Mouse (Mus musculus) CH12F3 (cell line): ENCODE results near the gene Cyb561.

ENCODE experiments used
- in situ Hi-C: fragments of 300-500 bp; cut with MboI; formaldehyde crosslinking; loops from 2 replicates; pipeline ENCODE4 v1.14.3; 2020; ENCODE audit warnings: low sequenced_read_pairs

The Cyb561 gene

GRCm38 (mm10) chr11:105953402-105953801, 266 bp upstream of the Cyb561 start:
- in situ Hi-C loops: no loop called here

- in situ Hi-C loops: no loop called here
Measured at GRCm38 (mm10) chr11:105952111-105952510, 1.0 kb downstream of the Cyb561 start.

DNA sequence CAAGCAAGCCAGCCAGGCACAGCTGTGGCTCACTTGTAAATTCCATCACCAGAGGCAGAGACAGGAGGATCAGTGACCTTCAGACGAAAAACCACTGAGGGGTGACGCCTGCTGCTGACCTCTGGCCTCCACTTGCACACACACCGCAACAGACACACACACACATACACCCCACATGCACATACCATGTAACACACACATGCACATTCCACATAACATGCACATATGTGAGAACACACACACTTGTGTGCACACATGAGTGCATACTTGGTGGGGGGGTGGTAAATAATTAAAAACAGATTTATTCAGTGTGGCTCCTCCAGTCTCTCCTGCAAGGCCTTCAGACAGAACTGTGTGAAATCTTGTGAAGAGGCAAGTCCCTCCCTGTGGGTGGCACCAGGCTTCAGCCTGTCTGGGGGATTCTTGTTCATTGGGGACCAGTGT, 1.5 kb downstream of the Cyb561 start:
- in situ Hi-C loops: no loop called here

DNA sequence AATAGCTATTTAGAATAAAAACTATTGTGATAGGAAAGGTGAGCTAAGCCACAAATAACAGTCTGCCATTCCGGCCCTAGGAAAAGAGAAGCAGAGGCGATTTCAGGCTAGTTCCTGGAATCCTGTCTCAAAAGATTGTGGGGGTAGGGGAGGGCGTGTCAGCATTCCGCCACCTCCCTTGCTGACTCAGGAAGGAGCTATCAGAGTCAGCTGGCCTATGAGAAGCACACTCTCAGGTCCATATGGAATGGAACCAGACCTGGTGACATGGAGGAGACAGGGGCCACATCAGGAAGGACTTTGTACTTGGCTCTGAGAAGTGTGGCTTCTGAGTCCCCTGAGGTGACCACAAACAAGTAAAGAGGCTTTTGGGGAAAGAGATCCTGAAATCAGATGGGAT, 2.6 kb downstream of the Cyb561 start:
- in situ Hi-C loops: no loop called here

DNA sequence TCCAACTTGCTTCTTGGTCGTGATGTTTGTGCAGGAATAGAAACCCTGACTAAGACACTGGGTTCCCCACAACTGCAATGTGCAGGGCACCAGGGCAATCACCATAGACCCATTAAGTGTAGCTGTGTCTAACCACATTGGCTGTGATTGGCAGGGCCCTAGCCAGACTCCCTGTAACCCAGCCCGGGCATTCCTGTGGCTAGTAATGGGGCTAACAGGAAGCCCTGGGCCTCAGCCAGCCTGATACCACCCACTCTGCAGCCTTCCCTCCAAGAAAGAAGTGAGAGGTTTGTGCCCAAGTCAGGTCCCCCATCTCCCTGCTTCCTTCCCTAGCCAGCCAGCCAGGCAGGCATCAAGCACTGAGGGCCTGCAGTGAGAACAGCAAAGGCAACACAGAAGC, 4.9 kb downstream of the Cyb561 start:
- in situ Hi-C loops: no loop called here

- in situ Hi-C loops: no loop called here
Measured at GRCm38 (mm10) chr11:105946694-105947154, 6.4 kb downstream of the Cyb561 start.

- in situ Hi-C loops: no loop called here
Measured at GRCm38 (mm10) chr11:105944770-105945672, 8.1 kb downstream of the Cyb561 start.

- in situ Hi-C loops: no loop called here
Measured at GRCm38 (mm10) chr11:105944126-105944621, 9.0 kb downstream of the Cyb561 start.

DNA sequence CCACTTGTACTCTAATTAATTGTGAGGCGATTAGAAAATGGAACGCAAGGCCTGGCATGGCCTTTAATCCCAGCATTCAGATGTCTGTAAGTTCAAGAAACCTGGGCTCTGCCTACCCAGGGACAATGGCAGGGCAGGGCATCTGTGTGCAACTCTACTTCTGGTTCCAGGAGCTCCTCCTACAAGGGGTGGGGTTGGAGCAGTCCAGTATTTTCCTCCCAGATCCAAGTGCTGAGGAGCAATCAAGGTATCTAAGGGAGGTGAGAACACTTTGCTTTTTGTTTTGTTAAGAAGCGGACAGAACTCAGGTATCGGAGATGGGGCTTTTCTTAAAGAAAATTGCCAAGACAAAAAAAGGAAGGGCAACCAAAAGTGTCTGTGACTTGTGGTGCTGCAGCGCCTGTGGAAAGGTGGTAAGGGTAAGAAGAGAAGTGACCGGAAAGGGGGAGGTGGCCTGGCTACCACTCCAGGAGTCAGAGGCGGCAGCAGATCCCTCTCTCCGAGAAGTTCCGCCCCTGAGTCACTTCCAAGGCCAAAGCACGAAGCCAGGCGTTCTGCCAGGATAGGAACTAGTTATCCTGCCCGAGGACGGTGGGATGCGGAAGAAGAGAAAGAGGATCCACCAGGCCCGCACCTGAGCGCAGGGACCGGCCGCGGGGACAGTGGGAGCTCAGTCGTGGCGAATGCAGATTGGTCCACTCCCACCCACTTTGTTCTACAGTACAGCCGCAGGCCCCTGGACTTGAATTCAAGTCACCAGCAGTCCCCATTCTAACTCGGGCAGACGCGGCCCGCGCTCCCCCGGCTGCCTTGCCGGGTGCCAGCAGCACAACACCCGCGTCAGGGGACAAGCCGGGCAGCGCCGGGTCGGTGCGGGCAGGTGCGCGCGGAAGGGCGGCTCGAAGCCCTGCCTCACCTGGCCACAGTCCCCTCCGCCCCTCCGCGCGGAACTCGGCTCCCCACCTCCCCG, 9.7 kb downstream of the Cyb561 start:
- in situ Hi-C loops: no loop called here

GRCm38 (mm10) chr11:105941973-105942372, 11.2 kb downstream of the Cyb561 start:
- in situ Hi-C loops: no loop called here

DNA sequence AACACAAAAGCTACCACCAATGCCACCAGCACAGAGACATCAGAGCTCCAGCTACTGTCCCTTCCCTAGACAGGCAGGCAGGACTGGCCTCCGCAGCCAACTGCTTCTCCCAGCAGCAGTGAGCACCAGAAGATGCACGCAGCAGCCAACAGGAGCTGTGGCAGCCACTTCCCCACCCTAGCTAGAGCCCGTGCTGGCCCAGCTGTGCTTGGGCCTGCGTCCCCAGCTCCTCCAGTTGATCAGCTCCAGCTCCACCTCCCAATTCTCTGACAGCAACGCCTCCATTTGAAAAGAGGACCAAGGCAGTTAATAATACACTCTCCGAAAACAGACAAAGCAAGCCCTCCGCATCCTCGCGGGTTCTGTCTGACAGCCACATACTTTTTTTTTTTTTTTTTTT, 14.4 kb downstream of the Cyb561 start:
- in situ Hi-C loops: no loop called here

- in situ Hi-C loops: no loop called here
Measured at GRCm38 (mm10) chr11:105936974-105937373, 16.2 kb downstream of the Cyb561 start.

GRCm38 (mm10) chr11:105936200-105936599, 16.9 kb downstream of the Cyb561 start:
- in situ Hi-C loops: no loop called here

DNA sequence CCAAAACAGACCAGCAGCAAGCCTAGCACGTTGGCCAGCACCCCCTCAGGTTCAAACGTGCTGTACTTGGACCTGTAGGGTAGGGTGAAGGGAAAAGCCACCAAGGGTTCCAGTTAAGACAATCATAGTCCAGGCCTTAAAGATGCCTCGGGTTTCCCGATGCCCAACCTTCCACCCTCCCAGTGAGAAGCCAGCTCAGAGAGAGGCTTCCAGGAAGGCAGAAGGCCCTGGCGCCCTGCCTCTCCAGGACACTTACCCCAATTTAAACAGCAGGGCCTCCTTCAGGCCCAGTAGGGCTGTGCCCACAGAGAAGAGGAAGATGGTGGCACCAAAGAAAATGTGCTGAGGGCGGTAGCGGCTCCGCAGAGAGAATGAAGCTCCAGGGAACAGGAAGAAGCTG, 17.6 kb downstream of the Cyb561 start:
- in situ Hi-C loops: no loop called here

DNA sequence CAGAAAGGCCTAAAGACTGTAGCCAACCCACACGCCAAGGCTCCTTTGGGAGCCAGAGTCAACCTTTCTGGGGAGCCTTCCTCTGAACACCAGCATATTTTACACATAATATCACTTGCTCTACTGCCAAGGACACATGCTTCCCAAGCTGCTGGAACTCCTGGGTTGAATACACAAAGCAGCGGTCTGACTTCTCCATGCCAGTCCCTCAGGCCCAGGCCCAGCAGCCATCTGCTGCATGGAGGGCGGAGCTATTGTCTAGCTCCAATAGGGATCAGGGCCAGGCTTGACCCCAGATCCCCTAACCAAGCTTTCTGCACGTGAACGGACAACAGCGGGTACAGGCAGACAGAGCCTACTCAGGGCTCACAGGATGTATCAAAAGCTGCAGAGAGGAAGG, 18.3 kb downstream of the Cyb561 start:
- in situ Hi-C loops: no loop called here

- in situ Hi-C loops: no loop called here
Measured at GRCm38 (mm10) chr11:105934303-105934711, 18.8 kb downstream of the Cyb561 start.

- in situ Hi-C loops: no loop called here
Measured at GRCm38 (mm10) chr11:105933746-105934145, 19.4 kb downstream of the Cyb561 start.

DNA sequence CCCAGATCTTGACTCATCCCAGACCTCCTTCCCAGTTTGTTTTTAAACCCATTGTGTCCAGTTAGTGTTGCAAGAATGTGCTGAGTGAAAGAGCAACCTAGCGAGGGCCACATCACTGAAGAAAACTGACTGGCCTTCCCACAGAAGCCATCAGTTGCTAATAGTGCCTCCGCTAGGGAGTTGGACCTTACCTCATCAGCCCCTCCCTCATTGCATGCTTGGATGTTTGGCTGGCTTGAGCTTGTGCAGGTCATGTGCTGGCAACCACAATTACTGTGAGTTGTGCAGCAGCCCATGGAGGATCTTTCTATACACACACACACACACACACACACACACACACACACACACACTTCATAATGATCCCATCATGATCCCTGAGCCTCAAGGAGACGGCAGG, 21.8 kb downstream of the Cyb561 start:
- in situ Hi-C loops: no loop called here

GRCm38 (mm10) chr11:105928171-105928570, 25.0 kb downstream of the Cyb561 start:
- in situ Hi-C loops: loop anchor here (10.0 kb wide), 1 partner anchor 97 kb away; no protein-coding TSS in a partner anchor

GRCm38 (mm10) chr11:105927065-105928030, 25.8 kb downstream of the Cyb561 start:
- in situ Hi-C loops: loop anchor here (10.0 kb wide), 1 partner anchor 97 kb away; no protein-coding TSS in a partner anchor
